Mouse (Mus musculus): ENCODE measurements around the gene Serinc3. TPM values are rescaled to one million over a fixed set of nuclear protein-coding genes. Genes with fewer than 3 reads are reported as not detected.

Gene Serinc3
- polyA plus RNA-seq, 1 experiment from 2014 or later = 46.2 TPM

GRCm38 (mm10) chr2:163674397-163674796 lies 29.5 kb upstream of the Serinc3 start:
- Histone ChIP-seq H3K4me3 (ENCODE audit: low read depth, low read length) (no peak overlapping the region), H3K27ac (ENCODE audit: low read length) (peak overlapping the region; percentile 84; the same call in 1 of the 2 replicates), H3K4me1 (ENCODE audit: control insufficient read depth, insufficient read depth, low read length) (peaks cover 32% of the 10 kb centered on the region), H3K9me3 (ENCODE audit: control insufficient read depth, low read depth, low read length) (no peaks in the 10 kb centered on the region), H3K4me2 (replicated peaks; ENCODE audit: low read depth, low read length) (peak overlapping the region; percentile 16; the same call in 1 of the 2 replicates), H3K27me3 (ENCODE audit: control insufficient read depth, insufficient read depth, low read length) (no peaks in the 10 kb centered on the region), H3K36me3 (ENCODE audit: control insufficient read depth, insufficient read depth, low read length) (no peaks in the 10 kb centered on the region), H3K9ac (replicated peaks; ENCODE audit: low read depth, low read length) (no peak overlapping the region)
- ATAC-seq (ENCODE audit: insufficient number of reproducible peaks, insufficient read depth, low FRiP score, low read depth) = no peak
- 56% methylated on average over 5 of the region's 5 CpGs for WGBS

GRCm38 (mm10) chr2:163670872-163671594 lies 26.1 kb upstream of the Serinc3 start:
- H3K36me3 ChIP-seq (ENCODE audit: control insufficient read depth, insufficient read depth, low read length) = no peaks in the 10 kb centered on the region
- no peak for ATAC-seq (ENCODE audit: insufficient number of reproducible peaks, insufficient read depth, low FRiP score, low read depth)
- no peak overlapping the region for H3K4me3 ChIP-seq (ENCODE audit: low read depth, low read length)
- no peak overlapping the region for H3K9ac ChIP-seq (replicated peaks; ENCODE audit: low read depth, low read length)
- WGBS = 62% methylated on average over 11 of the region's 11 CpGs
- peaks cover 23% of the 10 kb centered on the region for H3K4me1 ChIP-seq (ENCODE audit: control insufficient read depth, insufficient read depth, low read length)
- H3K27ac ChIP-seq (ENCODE audit: low read length) = peak overlapping the region; percentile 35; the same call in 1 of the 2 replicates
- no peaks in the 10 kb centered on the region for H3K27me3 ChIP-seq (ENCODE audit: control insufficient read depth, insufficient read depth, low read length)
- no peaks in the 10 kb centered on the region for H3K9me3 ChIP-seq (ENCODE audit: control insufficient read depth, low read depth, low read length)
- H3K4me2 ChIP-seq (replicated peaks; ENCODE audit: low read depth, low read length) = no peak overlapping the region

DNA sequence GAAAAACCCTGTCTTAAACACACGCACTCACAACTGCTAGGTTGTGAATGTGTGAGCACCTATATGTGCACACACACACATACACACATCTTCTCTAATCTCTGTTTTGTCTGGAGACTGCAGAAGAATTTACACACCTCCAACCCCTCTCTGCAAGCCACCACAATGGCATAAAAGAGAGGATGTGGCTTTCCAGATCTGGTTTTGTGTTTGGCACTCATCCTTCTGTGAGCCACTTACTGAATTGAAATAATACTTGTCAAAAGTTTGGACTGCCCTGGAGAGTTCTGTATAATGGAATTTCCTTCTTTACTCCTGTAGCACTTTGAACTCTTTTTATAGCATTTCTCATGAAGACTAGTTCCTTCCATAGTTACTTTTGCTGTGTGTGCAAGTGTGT lies 22.1 kb upstream of the Serinc3 start:
- H3K27ac ChIP-seq (ENCODE audit: low read length) = no peak overlapping the region
- H3K9me3 ChIP-seq (ENCODE audit: control insufficient read depth, low read depth, low read length) = no peaks in the 10 kb centered on the region
- H3K4me2 ChIP-seq (replicated peaks; ENCODE audit: low read depth, low read length) = no peak overlapping the region
- no peak for ATAC-seq (ENCODE audit: insufficient number of reproducible peaks, insufficient read depth, low FRiP score, low read depth)
- whole genome bisulfite sequencing = 100% methylated on average over 1 of the region's 1 CpGs
- H3K36me3 ChIP-seq (ENCODE audit: control insufficient read depth, insufficient read depth, low read length) = no peaks in the 10 kb centered on the region
- no peak overlapping the region for H3K9ac ChIP-seq (replicated peaks; ENCODE audit: low read depth, low read length)
- no peaks in the 10 kb centered on the region for H3K27me3 ChIP-seq (ENCODE audit: control insufficient read depth, insufficient read depth, low read length)
- no peak overlapping the region for H3K4me3 ChIP-seq (ENCODE audit: low read depth, low read length)
- H3K4me1 ChIP-seq (ENCODE audit: control insufficient read depth, insufficient read depth, low read length) = no peaks in the 10 kb centered on the region

DNA sequence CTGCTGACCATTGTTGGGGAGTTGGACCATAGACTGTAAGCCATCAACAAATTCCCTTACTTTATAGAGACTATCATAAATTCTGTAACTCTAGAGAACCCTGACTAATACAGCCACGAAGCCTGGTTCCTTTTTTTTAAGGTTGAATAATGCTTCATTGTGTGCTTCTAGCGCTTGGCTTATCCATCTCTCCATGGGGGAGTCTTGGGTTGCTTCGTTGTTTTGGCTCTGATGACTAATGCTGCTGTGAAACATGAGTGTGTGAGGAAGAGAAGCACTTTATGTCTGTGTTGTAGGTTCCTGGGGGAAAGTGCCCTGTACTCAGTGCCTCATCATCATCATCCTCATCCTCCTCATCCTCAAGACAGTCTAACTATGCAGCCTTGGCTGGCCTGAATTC lies 19.0 kb upstream of the Serinc3 start:
- Histone ChIP-seq H3K36me3 (ENCODE audit: control insufficient read depth, insufficient read depth, low read length) (no peaks in the 10 kb centered on the region), H3K9ac (replicated peaks; ENCODE audit: low read depth, low read length) (no peak overlapping the region), H3K27ac (ENCODE audit: low read length) (no peak overlapping the region), H3K27me3 (ENCODE audit: control insufficient read depth, insufficient read depth, low read length) (no peaks in the 10 kb centered on the region), H3K9me3 (ENCODE audit: control insufficient read depth, low read depth, low read length) (no peaks in the 10 kb centered on the region), H3K4me1 (ENCODE audit: control insufficient read depth, insufficient read depth, low read length) (peaks cover 7% of the 10 kb centered on the region; the same call in 1 of the 2 replicates), H3K4me3 (ENCODE audit: low read depth, low read length) (no peak overlapping the region), H3K4me2 (replicated peaks; ENCODE audit: low read depth, low read length) (no peak overlapping the region)
- no peak for ATAC-seq (ENCODE audit: insufficient number of reproducible peaks, insufficient read depth, low FRiP score, low read depth)
- 68% methylated on average over 3 of the region's 3 CpGs for WGBS

GRCm38 (mm10) chr2:163662698-163663221 lies 17.8 kb upstream of the Serinc3 start:
- Histone ChIP-seq H3K36me3 (ENCODE audit: control insufficient read depth, insufficient read depth, low read length) (no peaks in the 10 kb centered on the region), H3K27ac (ENCODE audit: low read length) (no peak overlapping the region), H3K27me3 (ENCODE audit: control insufficient read depth, insufficient read depth, low read length) (no peaks in the 10 kb centered on the region), H3K9me3 (ENCODE audit: control insufficient read depth, low read depth, low read length) (no peaks in the 10 kb centered on the region), H3K9ac (replicated peaks; ENCODE audit: low read depth, low read length) (no peak overlapping the region), H3K4me1 (ENCODE audit: control insufficient read depth, insufficient read depth, low read length) (peaks cover 7% of the 10 kb centered on the region; the same call in 1 of the 2 replicates), H3K4me3 (ENCODE audit: low read depth, low read length) (no peak overlapping the region), H3K4me2 (replicated peaks; ENCODE audit: low read depth, low read length) (no peak overlapping the region)
- no peak for ATAC-seq (ENCODE audit: insufficient number of reproducible peaks, insufficient read depth, low FRiP score, low read depth)
- WGBS = 68% methylated on average over 2 of the region's 2 CpGs

DNA sequence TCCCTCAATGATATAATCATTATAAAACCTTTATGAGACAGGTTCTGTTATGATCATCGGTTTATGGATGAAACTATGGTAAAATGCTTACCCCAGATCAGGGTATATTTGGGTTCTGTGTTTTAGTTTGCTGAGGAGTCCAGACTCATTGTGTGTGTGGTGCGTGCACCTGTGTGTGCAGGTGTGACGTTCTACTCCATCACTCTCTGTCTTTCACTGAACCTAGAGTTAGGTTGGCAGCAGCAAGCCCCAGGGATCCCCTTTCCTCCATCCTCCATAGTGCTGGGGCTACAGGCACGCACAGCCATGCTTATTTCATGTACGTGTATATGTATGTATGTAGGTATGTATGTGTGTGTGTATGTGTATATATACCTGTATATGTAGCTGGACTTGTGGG lies 17.1 kb upstream of the Serinc3 start:
- Histone ChIP-seq H3K9me3 (ENCODE audit: control insufficient read depth, low read depth, low read length) (no peaks in the 10 kb centered on the region), H3K27ac (ENCODE audit: low read length) (no peak overlapping the region)
- 89% methylated on average over 5 of the region's 5 CpGs for WGBS

GRCm38 (mm10) chr2:163661371-163661850 lies 16.5 kb upstream of the Serinc3 start:
- no peak for ATAC-seq (ENCODE audit: insufficient number of reproducible peaks, insufficient read depth, low FRiP score, low read depth)
- peaks cover 7% of the 10 kb centered on the region; the same call in 1 of the 2 replicates for H3K4me1 ChIP-seq (ENCODE audit: control insufficient read depth, insufficient read depth, low read length)
- H3K27ac ChIP-seq (ENCODE audit: low read length) = no peak overlapping the region
- H3K36me3 ChIP-seq (ENCODE audit: control insufficient read depth, insufficient read depth, low read length) = no peaks in the 10 kb centered on the region
- H3K4me3 ChIP-seq (ENCODE audit: low read depth, low read length) = no peak overlapping the region
- no peaks in the 10 kb centered on the region for H3K9me3 ChIP-seq (ENCODE audit: control insufficient read depth, low read depth, low read length)
- no peak overlapping the region for H3K4me2 ChIP-seq (replicated peaks; ENCODE audit: low read depth, low read length)
- no peaks in the 10 kb centered on the region for H3K27me3 ChIP-seq (ENCODE audit: control insufficient read depth, insufficient read depth, low read length)
- WGBS = 57% methylated on average over 6 of the region's 6 CpGs
- no peak overlapping the region for H3K9ac ChIP-seq (replicated peaks; ENCODE audit: low read depth, low read length)

More for the DNA sequence above, 17.1 kb upstream of the Serinc3 start:
- H3K4me3 ChIP-seq (ENCODE audit: low read depth, low read length) = no peak overlapping the region
- no peak for ATAC-seq (ENCODE audit: insufficient number of reproducible peaks, insufficient read depth, low FRiP score, low read depth)
- no peaks in the 10 kb centered on the region for H3K36me3 ChIP-seq (ENCODE audit: control insufficient read depth, insufficient read depth, low read length)
- H3K9ac ChIP-seq (replicated peaks; ENCODE audit: low read depth, low read length) = no peak overlapping the region
- no peaks in the 10 kb centered on the region for H3K27me3 ChIP-seq (ENCODE audit: control insufficient read depth, insufficient read depth, low read length)
- peaks cover 7% of the 10 kb centered on the region; the same call in 1 of the 2 replicates for H3K4me1 ChIP-seq (ENCODE audit: control insufficient read depth, insufficient read depth, low read length)
- H3K4me2 ChIP-seq (replicated peaks; ENCODE audit: low read depth, low read length) = no peak overlapping the region

DNA sequence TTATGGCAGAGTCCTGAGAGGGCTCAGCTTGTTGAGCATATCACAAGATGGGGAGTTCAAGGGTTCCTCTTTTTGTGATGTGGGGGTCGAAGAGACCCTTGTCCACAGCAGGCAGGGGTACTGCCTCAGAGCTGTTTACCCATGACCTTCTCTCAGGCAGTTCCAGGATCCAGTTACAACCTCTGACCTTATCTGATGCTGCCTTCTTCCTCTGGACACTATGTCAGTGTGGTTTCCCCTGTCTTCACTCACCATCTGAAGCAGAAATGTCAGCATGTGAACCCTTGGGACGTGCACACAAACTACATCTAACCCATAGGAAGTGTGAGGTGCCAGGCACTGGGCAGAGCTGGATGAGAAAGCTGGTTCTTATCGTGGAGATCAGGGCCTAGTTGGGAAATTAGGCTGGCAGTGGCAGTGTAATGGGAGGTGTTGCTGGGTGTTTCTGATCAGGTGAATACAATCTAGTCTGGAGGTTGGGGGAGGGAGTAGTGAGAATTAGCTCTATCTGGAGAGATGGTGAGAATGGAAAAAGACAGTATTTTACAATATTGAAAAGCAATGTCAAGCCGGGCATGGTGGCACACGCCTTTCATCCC lies 15.3 kb upstream of the Serinc3 start:
- no peak overlapping the region for H3K9ac ChIP-seq (replicated peaks; ENCODE audit: low read depth, low read length)
- H3K4me1 ChIP-seq (ENCODE audit: control insufficient read depth, insufficient read depth, low read length) = peaks cover 7% of the 10 kb centered on the region; the same call in 1 of the 2 replicates
- no peaks in the 10 kb centered on the region for H3K36me3 ChIP-seq (ENCODE audit: control insufficient read depth, insufficient read depth, low read length)
- no peak overlapping the region for H3K27ac ChIP-seq (ENCODE audit: low read length)
- no peaks in the 10 kb centered on the region for H3K27me3 ChIP-seq (ENCODE audit: control insufficient read depth, insufficient read depth, low read length)
- no peaks in the 10 kb centered on the region for H3K9me3 ChIP-seq (ENCODE audit: control insufficient read depth, low read depth, low read length)
- H3K4me3 ChIP-seq (ENCODE audit: low read depth, low read length) = no peak overlapping the region
- no peak overlapping the region for H3K4me2 ChIP-seq (replicated peaks; ENCODE audit: low read depth, low read length)
- ATAC-seq (ENCODE audit: insufficient number of reproducible peaks, insufficient read depth, low FRiP score, low read depth) = no peak
- WGBS = 80% methylated on average over 5 of the region's 5 CpGs

Data from stomach, embryonic 14.5 days (tissue).